Mouse (Mus musculus) megakaryocyte progenitor cell, adult 5-6 weeks (primary cell): ENCODE data around the gene Gpr62. TPM values are rescaled to one million over a fixed set of nuclear protein-coding genes. Genes with fewer than 3 reads are reported as not detected.

Source experiments
- ATAC-seq: replicated peaks from 2 replicates; pipeline ENCODE4 v1.8.0; 2016; ENCODE audit warnings: mild to moderate bottlenecking, moderate TSS enrichment, inconsistent platforms; ENCODE audit not compliant: poor library complexity
- total RNA-seq, 2 experiments: library from RNA; stranded (forward) in 1 of 2; stranded (reverse) in 1 of 2; fragments of 157-497, 149-512 nt in 1 of 2; fragments of 200-1000 nt in 1 of 2; gene quantifications; 2 replicates each; pipeline versions ENCODE4 v1.2.3 to v1.2.4; 2015 to 2017

Gpr62 gene
- total RNA-seq, 2 experiments from 2014 or later = not detected

DNA sequence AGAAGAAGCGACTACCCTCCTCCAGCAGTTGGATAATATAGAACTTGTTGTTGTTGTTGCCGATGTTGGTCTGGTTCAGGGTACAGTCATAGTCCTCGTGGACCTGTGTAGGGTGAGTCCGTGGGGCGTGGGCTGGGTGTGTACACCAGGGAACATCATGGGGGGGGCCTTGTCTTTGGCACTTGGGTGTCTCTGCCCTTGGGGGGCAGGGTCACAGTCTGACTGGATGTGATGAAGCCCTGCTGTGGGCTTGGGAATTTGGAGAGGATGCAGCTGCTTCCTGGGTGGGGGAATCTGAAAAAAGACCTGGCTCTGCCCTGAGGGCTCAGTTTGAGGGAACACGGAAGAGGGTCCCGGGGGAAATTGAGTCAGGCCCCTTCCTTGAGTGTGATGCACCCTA, 9.3 kb upstream of the Gpr62 start:
- no peak for ATAC-seq

DNA sequence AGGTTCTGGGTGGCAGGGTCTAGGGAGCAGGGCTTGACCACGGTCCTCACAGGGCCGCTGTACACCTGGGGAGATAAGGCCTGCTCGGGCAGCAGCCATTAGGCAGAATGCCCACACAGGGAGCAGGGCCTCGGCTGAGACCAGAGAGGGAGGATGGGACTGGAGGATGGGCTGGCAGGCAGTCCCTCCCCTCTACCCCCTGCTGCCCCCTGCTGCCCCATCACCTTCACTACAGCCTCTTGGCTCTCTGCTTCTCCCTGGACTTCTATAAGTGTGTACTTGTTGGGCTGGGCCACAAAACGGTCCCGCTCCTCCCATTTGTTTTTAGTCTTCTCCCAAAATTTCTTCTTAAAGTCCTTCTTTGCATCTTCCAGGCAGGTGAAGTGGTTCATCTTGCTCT, 8.7 kb upstream of the Gpr62 start:
- peak; percentile 56 for ATAC-seq

DNA sequence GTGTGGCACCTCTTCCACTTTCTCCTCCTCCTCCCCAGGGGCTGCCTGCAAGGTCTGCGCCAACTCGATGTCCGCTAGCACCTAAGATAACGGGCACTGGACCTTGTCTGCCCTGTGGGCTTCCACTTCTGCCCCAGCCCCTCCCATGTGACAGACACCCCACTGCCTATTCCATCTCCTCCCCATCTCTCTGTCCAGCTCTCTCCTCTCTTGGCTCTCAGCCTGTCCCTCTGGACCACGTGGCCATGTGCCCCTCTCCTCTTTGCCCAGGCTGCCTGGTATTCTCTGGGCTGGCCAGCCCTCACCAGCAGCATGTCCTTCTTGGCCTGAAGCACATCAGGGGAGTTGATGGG, 8.0 kb upstream of the Gpr62 start:
- ATAC-seq = no peak

DNA sequence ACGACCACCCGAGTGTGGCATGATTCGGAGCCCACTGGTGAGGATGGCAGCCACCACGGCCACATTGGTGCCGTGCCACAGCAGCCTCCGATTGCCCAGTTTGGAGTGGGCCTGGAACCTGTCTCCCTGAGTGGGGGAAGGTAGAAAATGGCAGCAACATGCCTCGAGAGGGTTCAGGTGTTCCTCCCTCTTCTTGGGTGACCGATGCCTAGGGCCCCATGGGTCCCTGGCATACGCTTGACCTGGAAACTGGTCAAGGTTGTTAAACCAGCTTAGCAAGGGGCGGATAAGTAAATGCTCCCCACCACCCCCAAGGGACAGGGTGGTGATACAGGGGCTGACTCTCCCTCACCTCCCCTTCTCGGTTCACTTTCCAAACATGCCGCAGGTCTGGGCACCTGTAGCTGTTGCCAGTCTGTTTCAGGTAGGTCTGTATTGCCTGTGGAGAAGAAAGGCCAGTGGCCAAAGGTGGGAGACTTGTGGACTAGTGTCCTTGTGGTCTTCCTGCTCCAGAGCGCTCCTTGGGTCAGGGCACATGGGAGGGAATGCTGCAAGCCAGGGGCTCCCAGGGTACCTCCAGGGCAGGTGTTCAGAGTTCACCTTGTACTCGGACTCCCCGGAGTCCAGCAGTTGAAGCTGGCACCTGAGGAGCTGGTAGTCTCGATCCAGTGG, 7.5 kb upstream of the Gpr62 start:
- no peak for ATAC-seq

DNA sequence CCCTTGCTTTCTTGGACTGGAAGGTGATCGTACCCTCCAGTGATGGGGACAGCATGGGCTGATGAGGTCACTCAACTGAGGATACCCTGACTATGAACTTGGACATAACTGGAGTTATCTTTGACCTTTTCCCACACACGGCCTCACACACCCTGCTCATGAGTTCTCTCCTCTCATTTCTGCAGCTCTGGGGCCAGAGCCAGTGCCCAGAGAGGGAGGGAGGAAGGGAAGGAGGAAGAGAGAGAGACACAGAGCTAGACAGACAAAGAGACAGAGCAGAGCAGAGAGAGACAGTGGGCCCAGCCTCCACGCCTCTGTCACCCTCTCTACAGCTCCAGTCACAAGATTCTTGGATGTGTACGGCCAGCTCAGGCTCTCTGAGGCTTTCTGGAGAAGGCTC, 6.6 kb upstream of the Gpr62 start:
- ATAC-seq = no peak

DNA sequence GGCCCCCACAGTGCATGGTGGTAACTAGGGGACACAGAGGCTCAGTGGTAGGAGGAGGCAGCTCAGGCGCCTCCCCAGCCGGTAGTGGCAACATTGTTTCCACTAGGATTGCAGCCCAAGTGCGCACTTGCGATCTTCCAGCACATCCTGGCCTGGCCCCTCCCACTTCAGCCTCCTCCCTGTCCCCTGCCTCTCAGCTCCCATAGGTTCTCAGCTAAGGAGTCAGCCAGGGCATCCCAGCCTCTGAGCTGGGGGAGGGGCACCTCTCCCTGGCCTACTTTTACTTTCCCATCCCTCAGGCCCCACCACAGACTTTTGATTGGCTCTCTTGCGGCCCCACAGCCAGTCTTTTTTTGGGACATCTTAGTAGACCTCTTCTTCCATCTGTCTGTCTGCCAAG, 6.2 kb upstream of the Gpr62 start:
- no peak for ATAC-seq

DNA sequence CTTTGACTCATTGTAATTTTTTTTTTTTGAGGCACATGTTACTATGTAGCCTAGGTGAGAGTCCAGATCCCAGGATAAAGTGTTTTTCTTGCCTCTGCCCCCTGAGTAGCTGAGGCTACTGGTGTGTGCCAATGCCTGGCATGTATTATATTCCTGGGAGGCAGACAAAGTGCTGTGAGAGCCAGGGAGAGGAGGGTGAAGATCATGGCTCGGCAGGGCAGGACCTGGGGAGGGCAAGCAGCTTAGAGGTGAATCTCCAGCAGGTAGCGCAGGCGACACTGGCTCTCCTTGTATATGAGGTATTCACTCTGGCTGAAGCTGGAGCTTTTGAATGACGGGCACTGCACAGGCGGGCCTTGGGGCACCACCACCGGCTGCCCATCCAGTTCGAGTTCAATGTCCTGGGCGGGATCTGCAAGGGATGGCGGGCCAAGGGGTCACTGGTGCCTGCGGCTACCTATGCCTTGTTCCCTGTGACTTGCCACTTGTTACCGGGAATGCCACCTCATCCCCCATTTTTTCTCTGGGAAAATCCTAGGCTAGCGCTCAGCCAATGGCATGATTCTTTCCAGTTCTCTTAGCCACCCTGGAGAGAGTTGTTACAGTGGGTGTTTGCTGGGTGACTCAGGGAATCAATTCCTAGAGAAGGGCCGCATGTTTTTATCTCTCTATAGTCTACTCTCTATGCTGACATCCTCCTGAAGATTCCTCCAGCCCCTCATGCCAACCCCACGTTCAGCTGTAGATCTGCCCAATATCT, 5.4 kb upstream of the Gpr62 start:
- ATAC-seq = no peak

DNA sequence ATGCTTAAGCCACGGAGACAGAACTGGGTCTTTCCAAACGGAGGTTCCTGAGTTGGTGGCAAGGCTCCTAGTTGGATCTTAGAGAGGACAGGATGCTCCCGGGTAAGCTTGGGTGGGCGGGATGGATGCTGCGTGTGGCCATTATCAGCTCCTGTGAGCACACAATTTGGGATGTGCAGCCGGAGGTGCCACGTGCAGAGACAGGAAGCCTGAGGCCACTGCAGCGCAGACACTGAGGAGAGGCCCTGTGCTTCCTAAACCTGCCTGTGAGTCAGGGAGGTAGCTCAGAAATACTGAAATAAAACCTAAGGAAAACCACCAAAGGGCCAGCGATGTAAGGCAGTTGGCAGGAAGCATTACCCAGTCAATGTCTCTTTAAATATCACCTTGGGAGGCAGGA, 4.0 kb upstream of the Gpr62 start:
- no peak for ATAC-seq

DNA sequence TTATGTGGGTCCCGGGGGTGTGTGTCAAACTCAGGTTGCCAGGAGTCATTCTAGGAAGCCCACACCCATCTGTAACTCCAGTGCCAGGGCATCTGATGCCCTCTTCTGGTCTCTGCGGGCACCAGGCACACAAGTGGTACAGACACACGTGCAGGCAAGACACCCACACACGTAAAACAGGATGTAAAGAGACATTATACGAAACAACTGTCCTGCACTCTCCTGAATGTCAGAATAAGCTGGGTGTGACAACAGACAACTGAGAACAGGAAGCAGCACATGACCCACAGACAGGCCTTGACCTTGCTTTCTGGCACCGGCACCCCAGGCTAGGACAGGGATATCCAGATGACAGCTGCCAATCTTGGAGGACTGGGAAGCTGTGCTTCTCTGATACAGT, 3.6 kb upstream of the Gpr62 start:
- ATAC-seq = peak; percentile 46

DNA sequence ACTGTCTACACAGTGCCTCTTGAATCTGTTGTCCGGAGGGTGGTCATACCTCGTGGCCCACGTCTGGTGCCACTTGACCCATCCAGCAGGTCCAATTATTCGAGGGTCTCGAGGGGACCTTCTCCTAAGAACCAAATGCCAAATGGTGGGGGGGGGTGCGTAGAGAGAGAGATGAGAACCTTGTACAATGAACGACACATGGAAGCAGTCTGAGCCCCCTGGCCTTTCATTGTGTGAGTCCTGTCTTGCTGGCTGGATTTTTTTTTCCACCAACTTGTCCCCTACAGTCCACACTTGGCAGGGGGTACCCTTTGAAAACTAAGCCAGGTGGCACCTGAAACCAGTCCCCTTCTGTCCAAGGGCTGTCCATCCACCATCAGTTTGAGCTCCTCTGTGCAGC, 2.0 kb upstream of the Gpr62 start:
- no peak for ATAC-seq

DNA sequence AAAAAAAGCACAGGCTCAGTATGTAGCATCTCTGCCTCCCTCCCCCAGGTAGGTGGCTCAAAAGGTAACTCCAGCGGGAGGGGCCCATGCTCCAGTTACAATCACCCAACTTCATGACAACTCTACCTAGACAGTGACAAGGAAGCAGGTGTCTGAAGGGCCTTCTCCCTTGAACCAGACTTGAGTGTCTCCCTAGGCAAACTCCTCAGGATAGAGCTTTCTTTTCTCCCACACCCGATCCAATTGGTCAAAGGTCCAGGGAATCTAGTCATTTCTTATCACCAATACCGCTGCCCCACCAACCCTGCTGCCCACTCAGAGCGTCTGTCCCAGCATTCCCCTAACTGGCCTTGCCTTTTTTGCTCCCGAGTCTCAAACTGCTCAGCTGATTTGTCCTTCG, 983 bp upstream of the Gpr62 start:
- ATAC-seq = no peak

DNA sequence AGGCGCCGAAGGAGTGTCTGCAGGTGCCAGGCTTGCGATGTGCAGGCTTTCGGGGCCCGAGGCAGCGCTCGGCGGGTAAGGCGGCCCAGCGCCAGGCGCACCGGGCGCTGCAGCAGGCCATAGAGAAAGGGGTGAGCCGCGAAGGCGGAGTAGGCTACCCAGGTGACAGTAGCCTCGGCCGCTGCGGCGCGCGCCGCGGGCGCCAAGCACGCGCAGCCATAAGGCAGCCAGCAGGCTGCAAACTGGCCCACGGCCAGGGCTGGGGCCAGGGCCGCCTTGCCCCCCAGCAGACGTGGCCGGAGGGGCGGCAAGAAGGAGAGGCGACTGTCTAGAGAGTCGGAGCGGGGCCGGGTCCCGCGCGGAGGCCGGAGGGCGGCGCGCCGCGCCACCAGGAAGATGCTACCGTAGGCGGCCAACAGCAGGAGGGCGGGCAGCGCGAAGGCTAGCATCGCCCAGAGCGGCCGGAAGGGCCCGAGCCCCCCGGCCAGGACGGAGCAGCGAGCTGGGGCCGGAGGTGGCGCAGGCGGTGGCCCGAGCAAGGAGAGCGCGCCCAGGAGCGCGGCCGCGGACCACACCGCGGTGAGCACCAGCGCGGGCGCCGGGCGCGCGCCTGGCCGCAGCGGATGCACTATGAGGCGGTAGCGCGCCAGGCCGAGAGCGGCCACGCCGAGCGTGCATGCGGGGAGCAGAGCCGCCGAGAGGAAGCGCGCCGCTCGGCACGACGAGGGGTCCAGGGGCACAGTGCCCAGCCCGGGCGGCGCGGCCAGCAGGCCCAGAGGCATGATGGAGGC, 792 bp downstream of the Gpr62 start:
- peak; percentile 40 for ATAC-seq

DNA sequence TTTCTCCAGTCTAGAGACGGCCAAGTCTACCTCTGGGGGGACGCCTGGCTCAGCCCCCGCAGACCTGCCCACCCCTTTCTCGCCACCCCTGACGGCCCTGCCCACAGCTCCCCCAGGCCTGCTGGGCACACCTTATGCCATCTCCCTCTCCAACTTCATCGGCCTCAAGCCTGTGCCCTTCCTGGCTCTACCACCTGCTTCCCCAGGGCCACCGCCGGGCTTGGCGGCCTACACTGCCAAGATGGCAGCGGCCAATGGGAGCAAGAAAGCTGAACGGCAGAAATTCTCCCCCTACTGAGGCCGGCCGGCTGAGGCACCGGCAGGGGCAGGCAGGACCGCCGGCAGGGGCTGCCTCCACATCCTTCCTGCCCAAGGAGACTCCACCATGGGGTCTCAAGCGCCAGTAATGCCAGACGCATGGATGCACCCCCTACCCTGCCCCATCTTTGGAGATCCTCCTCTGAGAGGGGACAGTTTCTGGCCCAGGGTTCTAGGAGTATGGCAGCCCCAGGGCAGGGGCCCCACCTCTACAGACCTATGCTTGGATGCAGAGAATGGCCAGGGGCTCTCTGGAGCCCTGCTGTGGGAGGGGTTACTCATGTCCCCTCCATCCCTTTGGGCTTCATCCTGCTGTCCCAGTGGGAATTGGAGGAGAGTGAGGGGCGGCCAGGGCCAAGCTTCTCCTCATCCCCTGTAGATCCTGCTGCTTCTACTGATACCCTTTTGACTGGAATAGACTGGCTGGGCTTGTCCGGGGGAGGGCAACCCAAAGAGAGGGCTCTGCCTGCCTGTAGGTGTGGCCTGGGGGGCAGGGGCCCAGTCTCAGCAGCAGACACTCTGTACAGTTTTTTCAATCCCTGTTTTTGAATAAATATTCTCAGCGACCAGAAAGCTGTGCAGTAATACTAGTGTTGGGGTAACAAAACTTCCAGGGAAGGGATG, 2.3 kb downstream of the Gpr62 start:
- ATAC-seq = no peak

DNA sequence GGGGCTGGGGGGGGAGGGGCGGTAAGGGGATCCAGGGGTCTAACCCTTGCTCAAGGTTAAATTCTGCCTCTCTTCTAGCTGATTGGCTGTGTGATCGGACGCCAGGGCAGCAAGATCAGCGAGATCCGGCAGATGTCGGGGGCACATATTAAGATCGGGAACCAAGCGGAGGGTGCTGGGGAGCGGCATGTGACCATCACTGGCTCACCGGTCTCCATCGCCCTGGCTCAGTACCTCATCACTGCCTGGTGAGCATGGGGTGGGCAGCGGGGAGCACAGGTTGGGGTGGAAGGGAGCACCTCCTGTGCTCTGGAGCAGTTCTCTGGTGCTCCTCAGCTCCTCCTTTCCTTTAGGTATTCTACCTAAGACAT, 3.3 kb downstream of the Gpr62 start:
- no peak for ATAC-seq

DNA sequence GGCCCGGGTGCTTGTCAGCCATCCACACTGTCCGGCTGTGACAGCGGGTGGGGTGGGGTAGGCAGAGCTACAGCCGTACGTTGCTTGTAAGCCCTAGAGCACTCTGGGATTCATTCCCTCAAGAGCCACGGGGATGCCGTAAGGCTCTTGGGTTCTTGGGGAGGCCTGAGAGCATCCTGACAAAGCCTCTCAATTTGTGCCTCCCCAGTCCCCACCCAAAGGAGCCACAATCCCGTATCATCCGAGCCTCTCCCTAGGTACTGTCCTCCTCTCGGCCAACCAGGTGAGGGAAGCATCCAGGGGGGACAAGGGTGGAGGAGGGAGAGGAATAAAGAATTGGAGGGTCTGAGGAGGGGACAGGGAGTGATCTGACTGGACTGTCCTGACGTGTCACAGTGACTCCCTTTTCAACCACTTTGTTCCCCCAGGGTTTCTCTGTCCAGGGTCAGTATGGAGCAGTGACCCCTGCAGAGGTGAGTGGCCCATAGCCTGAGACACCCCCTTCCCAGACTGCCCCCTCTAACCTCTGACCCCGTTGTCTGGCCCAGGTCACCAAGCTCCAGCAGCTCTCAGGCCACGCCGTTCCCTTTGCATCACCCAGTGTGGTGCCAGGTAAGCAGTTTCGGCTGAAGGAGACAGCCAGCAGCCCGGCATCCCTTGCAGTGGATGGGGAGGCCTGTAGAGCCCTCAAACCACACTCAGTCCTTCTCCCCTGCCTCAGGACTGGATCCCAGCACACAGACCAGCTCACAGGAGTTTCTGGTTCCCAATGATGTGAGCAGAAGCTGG, 3.9 kb downstream of the Gpr62 start:
- no peak for ATAC-seq

DNA sequence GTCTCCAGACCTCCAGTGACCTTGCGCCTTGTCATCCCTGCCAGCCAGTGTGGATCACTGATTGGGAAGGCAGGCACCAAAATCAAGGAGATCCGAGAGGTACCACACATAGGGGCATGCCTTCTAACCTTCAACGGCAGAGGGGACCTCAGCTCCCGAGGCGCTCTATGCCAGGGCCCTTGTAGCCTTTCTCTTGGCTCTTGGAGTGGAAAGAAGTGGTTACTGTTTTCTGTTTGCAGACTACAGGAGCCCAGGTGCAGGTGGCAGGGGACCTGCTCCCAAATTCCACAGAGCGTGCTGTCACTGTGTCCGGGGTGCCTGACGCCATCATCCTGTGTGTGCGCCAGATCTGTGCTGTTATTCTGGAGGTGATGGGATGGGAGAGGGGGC, 4.7 kb downstream of the Gpr62 start:
- ATAC-seq = no peak

DNA sequence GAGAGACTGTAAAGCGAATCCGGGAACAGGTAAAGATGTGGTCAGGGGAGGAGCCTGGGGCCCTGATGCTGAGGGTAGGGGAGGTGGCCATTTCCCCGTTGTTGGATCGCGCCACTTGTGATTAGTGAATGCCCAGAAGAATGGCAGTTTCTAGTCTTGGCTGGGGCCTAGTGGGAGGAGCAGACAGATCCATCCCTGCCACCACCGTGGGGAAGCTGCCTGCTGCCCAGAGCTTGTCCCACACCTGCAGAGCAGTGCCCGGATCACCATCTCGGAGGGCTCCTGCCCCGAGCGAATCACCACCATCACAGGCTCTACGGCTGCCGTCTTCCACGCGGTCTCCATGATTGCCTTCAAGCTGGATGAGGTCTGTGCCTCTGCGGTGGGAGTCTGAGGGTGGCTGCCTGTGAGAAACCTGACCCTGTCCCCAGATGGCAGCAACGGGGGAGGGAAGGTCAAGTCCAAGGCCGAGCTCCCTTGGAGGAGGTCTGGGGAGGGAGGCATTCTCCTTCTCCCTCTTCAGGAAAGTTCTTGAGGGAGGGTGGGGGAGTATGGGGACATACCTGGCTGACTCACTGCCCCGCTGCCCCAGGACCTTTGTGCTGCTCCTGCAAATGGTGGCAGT, 5.2 kb downstream of the Gpr62 start:
- ATAC-seq = no peak

DNA sequence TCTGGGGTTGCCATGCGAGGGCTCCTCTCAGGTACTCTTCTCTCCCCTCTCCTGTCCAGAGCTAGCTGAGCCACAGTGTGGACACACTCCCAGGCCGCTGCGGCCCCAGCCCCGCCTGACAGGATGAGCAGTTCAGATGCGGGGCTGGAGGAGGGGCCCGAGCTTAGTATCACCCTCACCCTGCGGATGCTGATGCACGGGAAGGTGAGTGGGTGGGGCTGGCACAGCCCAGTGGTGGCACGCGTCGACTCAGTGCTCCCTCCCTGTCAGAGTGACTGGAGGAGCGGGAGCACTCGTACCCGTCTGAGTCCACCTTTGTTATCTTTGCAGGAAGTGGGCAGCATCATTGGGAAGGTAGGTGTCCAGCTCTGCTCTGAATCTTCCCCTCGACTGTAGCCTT, 5.8 kb downstream of the Gpr62 start:
- no peak for ATAC-seq

DNA sequence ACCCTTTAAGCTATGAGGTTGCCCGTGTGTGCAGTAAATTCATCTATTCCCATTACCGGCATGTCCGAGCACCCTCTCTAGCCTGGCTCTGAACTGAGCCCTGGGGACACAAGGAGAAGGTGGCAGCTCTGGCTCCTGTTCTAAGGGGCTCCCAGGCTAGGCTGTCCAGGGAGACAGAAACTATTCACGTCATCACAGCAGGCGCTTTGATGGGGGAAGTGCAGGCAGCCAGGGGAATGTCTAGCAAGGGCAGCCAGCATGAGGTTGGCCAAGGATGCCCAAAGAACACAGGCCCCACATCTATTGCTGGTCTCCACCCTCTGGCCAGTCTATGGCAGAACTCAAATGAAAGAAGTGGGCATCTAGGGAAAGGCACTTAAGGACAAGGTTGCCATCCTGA, 7.8 kb downstream of the Gpr62 start:
- no peak for ATAC-seq

DNA sequence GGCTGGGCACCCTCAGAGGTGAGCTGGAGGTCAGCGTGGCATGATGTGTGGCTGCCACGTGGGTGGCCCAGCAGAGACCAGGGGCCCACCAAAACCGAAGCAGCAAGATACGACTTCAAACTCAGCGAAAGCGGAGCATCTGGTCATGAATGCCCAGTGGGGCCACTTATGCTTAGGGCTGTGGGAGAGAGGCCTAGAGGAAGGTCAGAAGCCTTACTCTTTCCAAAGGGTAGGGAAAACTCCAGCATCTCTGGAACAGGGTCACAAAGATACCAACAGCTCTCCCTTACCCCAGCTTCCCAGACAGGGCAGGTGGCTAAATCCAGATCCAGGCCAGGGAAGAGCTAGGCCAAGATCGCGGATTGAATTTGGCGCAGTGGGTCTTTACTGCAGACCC, 8.6 kb downstream of the Gpr62 start:
- ATAC-seq = no peak
